ENCODE assay signal across 8 mouse cellular contexts in genomic region chr2:58533521-58534001, GRCm38 (mm10). TPM values are rescaled to one million over a fixed set of nuclear protein-coding genes. Genes with fewer than 3 reads are reported as not detected.
DNase-seq lines count a peak whose midpoint lies in the region; TF ChIP-seq lines count a peak whose summit lies in the region.

No protein-coding gene starts in this region.

- H3K36me3 ChIP-seq in hindbrain, embryonic 10.5 days, result peaks cover 6% of the 10 kb centered on the region; the same call in 1 of the 2 replicates
- peaks cover 14% of the 10 kb centered on the region; the same call in 1 of the 2 replicates for H3K36me3 ChIP-seq in midbrain, embryonic 10.5 days
- H3K36me3 ChIP-seq in thymus, adult 2 months (ENCODE audit: control insufficient read depth, insufficient read depth, low read length), result no peaks in the 10 kb centered on the region

- DNase-seq in layer of hippocampus, adult 9-11 months, result peak; percentile 40
- DNase-seq in layer of hippocampus, adult 8-10 months (ENCODE audit: low spot score in 2 of 2), result no peak
- peak; percentile 75 for DNase-seq in embryo, embryonic 11 days
- peak; percentile 69 for DNase-seq in hindbrain, embryonic 10.5 days (ENCODE audit: low spot score)
- peak; percentile 43 for DNase-seq in midbrain, embryonic 10.5 days (ENCODE audit: low spot score)
- no peak for DNase-seq in urinary bladder, postnatal 36 days (ENCODE audit: low spot score in 2 of 2)
- DNase-seq in lung, adult 18-20 months, result no peak
- no peak for DNase-seq in thymus, adult 2 months

- peak overlapping the region; percentile 78 for H3K27ac ChIP-seq in hindbrain, embryonic 10.5 days
- H3K27ac ChIP-seq in midbrain, embryonic 10.5 days (replicated peaks), result peak overlapping the region; percentile 58
- no peak overlapping the region for H3K27ac ChIP-seq in thymus, adult 2 months (ENCODE audit: control insufficient read depth, insufficient read depth, low read length)

- peaks cover 60% of the 10 kb centered on the region for H3K4me1 ChIP-seq in hindbrain, embryonic 10.5 days (replicated peaks)
- peaks cover 67% of the 10 kb centered on the region for H3K4me1 ChIP-seq in midbrain, embryonic 10.5 days
- H3K4me1 ChIP-seq in thymus, adult 2 months (replicated peaks; ENCODE audit: control insufficient read depth, insufficient read depth, low read length), result no peaks in the 10 kb centered on the region

- no peak for TF ChIP-seq POLR2A in thymus, adult 2 months (IDR thresholded peaks at IDR 0.05; ENCODE audit: control insufficient read depth, extremely low read depth, insufficient read depth, low read length, poor library complexity)

- no peak overlapping the region for H3K4me3 ChIP-seq in hindbrain, embryonic 10.5 days
- no peak overlapping the region; the same call in 1 of the 2 replicates for H3K4me3 ChIP-seq in midbrain, embryonic 10.5 days
- H3K4me3 ChIP-seq in thymus, adult 2 months (ENCODE audit: control insufficient read depth, insufficient read depth, low read length), result no peak overlapping the region

- TF ChIP-seq CTCF in thymus, adult 2 months (IDR thresholded peaks at IDR 0.05; ENCODE audit: borderline replicate concordance, control insufficient read depth, extremely low read depth, insufficient read depth, low read length, poor library complexity), result no peak

- WGBS in hindbrain, embryonic 10.5 days, result 17% methylated on average over 7 of the region's 7 CpGs
- WGBS in midbrain, embryonic 10.5 days, result 24% methylated on average over 7 of the region's 7 CpGs
- 77% methylated on average over 7 of the region's 7 CpGs for WGBS in thymus, adult 2 months

- no peaks in the 10 kb centered on the region for H3K9me3 ChIP-seq in hindbrain, embryonic 10.5 days
- no peaks in the 10 kb centered on the region for H3K9me3 ChIP-seq in midbrain, embryonic 10.5 days (replicated peaks)

- H3K27me3 ChIP-seq in hindbrain, embryonic 10.5 days (ENCODE audit: insufficient read depth, poor library complexity, severe bottlenecking), result no peaks in the 10 kb centered on the region
- no peaks in the 10 kb centered on the region for H3K27me3 ChIP-seq in midbrain, embryonic 10.5 days (ENCODE audit: low read depth, poor library complexity, severe bottlenecking)
- H3K27me3 ChIP-seq in thymus, adult 2 months (ENCODE audit: control insufficient read depth, insufficient read depth, low read length), result no peaks in the 10 kb centered on the region

RNA-seq across cellular contexts. Expression of gene Acvr1, which starts 33.4 kb away (rescaled TPM):
- total RNA-seq in layer of hippocampus, adult 8-10 months (2022), result 10 to 100 TPM; 43.1 to 45.5 (median 44.5) TPM
- 3.5 TPM in 2 replicates for polyA plus RNA-seq in hindbrain, embryonic 10.5 days (2016; fragmentation: Nextera tagmentation; extraction: Ambion mirVana)
- 2.9 and 3.2 TPM in 2 replicates for polyA plus RNA-seq in midbrain, embryonic 10.5 days (2016; fragmentation: Nextera tagmentation; extraction: Ambion mirVana)
- polyA plus RNA-seq in thymus, adult 2 months (2012; rRNA removed), result 1.6 TPM in 2 replicates

RNA-seq across cellular contexts. Expression of gene Upp2, which starts 33.5 kb away (rescaled TPM):
- 10 to 100 TPM; 30.7 to 36.8 (median 32.4) TPM for total RNA-seq in layer of hippocampus, adult 8-10 months (2022)
- 4.8 and 5.2 TPM in 2 replicates for polyA plus RNA-seq in hindbrain, embryonic 10.5 days (2016; fragmentation: Nextera tagmentation; extraction: Ambion mirVana)
- 3.0 and 5.3 TPM in 2 replicates for polyA plus RNA-seq in midbrain, embryonic 10.5 days (2016; fragmentation: Nextera tagmentation; extraction: Ambion mirVana)
- 0.84 and 1.8 TPM in 2 replicates for polyA plus RNA-seq in thymus, adult 2 months (2012; rRNA removed)

Comparison
In these comparisons a context has a peak if more than half of its experiments do, and no peak if none do; other contexts are left out.
1. DNase-seq: peak in layer of hippocampus, adult 9-11 months (single experiment), embryo, embryonic 11 days (single experiment), hindbrain, embryonic 10.5 days (single experiment) and midbrain, embryonic 10.5 days (single experiment); none in layer of hippocampus, adult 8-10 months (0 of 2), urinary bladder, postnatal 36 days (0 of 2), lung, adult 18-20 months (0 of 2) and thymus, adult 2 months (single experiment).